Mouse (Mus musculus) layer of hippocampus, adult 2 months (tissue): ENCODE measurements around the gene Sh3bgrl2. TPM values are rescaled to one million over a fixed set of nuclear protein-coding genes. Genes with fewer than 3 reads are reported as not detected.

Source experiments
- DNase-seq, 2 experiments: peaks; one replicate each; pipeline ENCODE4 v3.0.0; 2022; ENCODE audit warnings: low spot score in 2 of 2
- H3K27ac ChIP-seq: fragments of 200-600 bp; 2 replicates; pipeline ENCODE4 v1.8.1; 2022
- H3K4me3 ChIP-seq: fragments of 200-600 bp; 2 replicates; pipeline ENCODE4 v1.8.1; 2022; ENCODE audit warnings: mild to moderate bottlenecking
- CTCF ChIP-seq: fragments of 200-600 bp; conservative IDR thresholded peaks from 2 replicates; pipeline ENCODE4 v1.8.1; 2022; ENCODE audit warnings: antibody characterized with exemption, mild to moderate bottlenecking, moderate library complexity
- total RNA-seq, 2 experiments: library from RNA; stranded (reverse); gene quantifications; 2 replicates each; pipeline ENCODE4 v1.2.3; 2021

Gene Sh3bgrl2
- total RNA-seq, 2 experiments from 2014 or later: 26.1 to 28.7 TPM

- Histone ChIP-seq H3K4me3 (no peak overlapping the region), H3K27ac (no peak overlapping the region)
- no peak for TF ChIP-seq CTCF
- no peak for DNase-seq
These were observed 55.0 kb downstream of the Sh3bgrl2 start for GRCm38 (mm10) chr9:83603159-83603558.

GRCm38 (mm10) chr9:83605886-83606640 is 57.9 kb downstream of the Sh3bgrl2 start:
- Histone ChIP-seq H3K4me3 (no peak overlapping the region), H3K27ac (no peak overlapping the region)
- TF ChIP-seq CTCF: no peak
- no peak for DNase-seq

- Histone ChIP-seq H3K27ac (peak overlapping the region; percentile 65; the same call in 1 of the 2 replicates), H3K4me3 (no peak overlapping the region)
- TF ChIP-seq CTCF: no peak
- no peak for DNase-seq
These were observed 60.0 kb downstream of the Sh3bgrl2 start for GRCm38 (mm10) chr9:83608135-83608534.

GRCm38 (mm10) chr9:83609422-83610297 is 61.5 kb downstream of the Sh3bgrl2 start:
- H3K4me3 ChIP-seq: no peak overlapping the region
- peak; percentile 83 to 87 for DNase-seq
- peak overlapping the region; percentile 59; the same call in 1 of the 2 replicates for H3K27ac ChIP-seq
- TF ChIP-seq CTCF: peak; percentile 74

GRCm38 (mm10) chr9:83615912-83616585 is 67.9 kb downstream of the Sh3bgrl2 start:
- no peak for TF ChIP-seq CTCF
- H3K4me3 ChIP-seq: no peak overlapping the region
- H3K27ac ChIP-seq: no peak overlapping the region
- DNase-seq: no peak

- DNase-seq: no peak
- Histone ChIP-seq H3K4me3 (no peak overlapping the region), H3K27ac (no peak overlapping the region)
- no peak for TF ChIP-seq CTCF
These were observed 68.5 kb downstream of the Sh3bgrl2 start for GRCm38 (mm10) chr9:83616586-83617081.

- DNase-seq: no peak
- Histone ChIP-seq H3K27ac (no peak overlapping the region), H3K4me3 (no peak overlapping the region)
- TF ChIP-seq CTCF: no peak
These were observed 75.3 kb downstream of the Sh3bgrl2 start for GRCm38 (mm10) chr9:83623455-83623854.

- Histone ChIP-seq H3K27ac (no peak overlapping the region), H3K4me3 (no peak overlapping the region)
- no peak for TF ChIP-seq CTCF
- DNase-seq: no peak
These were observed 76.1 kb downstream of the Sh3bgrl2 start for GRCm38 (mm10) chr9:83624193-83624592.

GRCm38 (mm10) chr9:83625085-83625484 is 77.0 kb downstream of the Sh3bgrl2 start:
- no peak overlapping the region for H3K27ac ChIP-seq
- H3K4me3 ChIP-seq: no peak overlapping the region
- DNase-seq: no peak
- no peak for TF ChIP-seq CTCF

- no peak for DNase-seq
- H3K27ac ChIP-seq: no peak overlapping the region
- no peak for TF ChIP-seq CTCF
- H3K4me3 ChIP-seq: no peak overlapping the region
These were observed 80.8 kb downstream of the Sh3bgrl2 start for GRCm38 (mm10) chr9:83628669-83629612.

GRCm38 (mm10) chr9:83630341-83630740 is 82.2 kb downstream of the Sh3bgrl2 start:
- no peak for DNase-seq
- H3K27ac ChIP-seq: no peak overlapping the region
- no peak overlapping the region for H3K4me3 ChIP-seq
- TF ChIP-seq CTCF: no peak

- Histone ChIP-seq H3K4me3 (no peak overlapping the region), H3K27ac (no peak overlapping the region)
- peak; percentile 48 for TF ChIP-seq CTCF
- no peak for DNase-seq
These were observed 83.8 kb downstream of the Sh3bgrl2 start for GRCm38 (mm10) chr9:83631920-83632319.
